Mouse (Mus musculus) activated CD4-positive, CD25-positive, alpha-beta regulatory T cell (primary cell): ENCODE results near the gene Olfm3. TPM values are rescaled to one million over a fixed set of nuclear protein-coding genes. Genes with fewer than 3 reads are reported as not detected.

Experiments
- polyA plus RNA-seq, 2 experiments: library from polyadenylated mRNA; unstranded; fragments of 100-300 nt; shearing (Covaris generic); gene quantifications; one replicate each; pipeline ENCODE4 v1.2.1; 2017

Olfm3 gene
- polyA plus RNA-seq = not detected

GRCm38 (mm10) chr3:114903924-114904438 is at the start of gene Olfm3:
Gene Olfm3 (plus strand): TSS chr3:114904078.

